Mouse (Mus musculus) CH12.LX (cell line): ENCODE measurements around the gene Samd5.

ENCODE experiments used
- CTCF ChIP-seq, 2 experiments: IDR thresholded peaks in 1 of 2; conservative IDR thresholded peaks in 1 of 2; 2 replicates each; pipeline ENCODE4 v1.5.1; 2011 to 2012; ENCODE audit warnings: low read depth in 2 of 2, low read length in 2 of 2, improper control_type of control experiment in 1 of 2, inconsistent platforms in 1 of 2, mild to moderate bottlenecking in 1 of 2, moderate library complexity in 1 of 2
- EP300 ChIP-seq: IDR thresholded peaks from 2 replicates; pipeline ENCODE4 v1.6.1; 2011; ENCODE audit warnings: low read length, improper control_type of control experiment
- MAX ChIP-seq: IDR thresholded peaks from 2 replicates; pipeline ENCODE4 v1.6.1; 2011; ENCODE audit warnings: low read length, improper control_type of control experiment
- MXI1 ChIP-seq: IDR thresholded peaks from 2 replicates; pipeline ENCODE4 v1.6.1; 2011; ENCODE audit warnings: mild to moderate bottlenecking, low read depth, low read length, improper control_type of control experiment
- MYC ChIP-seq: IDR thresholded peaks from 2 replicates; pipeline ENCODE4 v1.6.1; 2011; ENCODE audit warnings: low read depth, mild to moderate bottlenecking, improper control_type of control experiment, low read length
- POLR2A ChIP-seq: IDR thresholded peaks from 2 replicates; pipeline ENCODE4 v1.6.1; 2011; ENCODE audit warnings: low read depth, mild to moderate bottlenecking, improper control_type of control experiment, low read length
- RCOR1 ChIP-seq: conservative IDR thresholded peaks from 2 replicates; pipeline ENCODE4 v1.6.1; 2012; ENCODE audit warnings: low read depth, mild to moderate bottlenecking, inconsistent platforms, low read length, improper control_type of control experiment
- USF1 ChIP-seq: IDR thresholded peaks from 2 replicates; pipeline ENCODE4 v1.6.1; 2014; ENCODE audit warnings: low read depth, mild to moderate bottlenecking, inconsistent platforms, low read length, improper control_type of control experiment
- USF2 ChIP-seq: conservative IDR thresholded peaks from 2 replicates; pipeline ENCODE4 v1.6.1; 2011; ENCODE audit warnings: low read depth, low read length, improper control_type of control experiment
- ZKSCAN1 ChIP-seq: IDR thresholded peaks from 2 replicates; pipeline ENCODE4 v1.6.1; 2012; ENCODE audit warnings: low read depth, inconsistent platforms, low read length, improper control_type of control experiment, borderline replicate concordance

- TF ChIP-seq USF1 (no peak), MXI1 (no peak), MYC (no peak), MAX (no peak), POLR2A (no peak), CTCF (conservative IDR thresholded peaks at IDR 0.05 in 1 of 2, IDR thresholded peaks at IDR 0.05 in 1 of 2; ENCODE audit: low read depth in 2 of 2, low read length in 2 of 2) (no peak), RCOR1 (no peak), ZKSCAN1 (no peak), EP300 (no peak), USF2 (no peak)
Measured at GRCm38 (mm10) chr10:9602845-9603244, 72.2 kb downstream of the Samd5 start.
